Mouse (Mus musculus) cortical plate, adult 2 months (tissue): ENCODE data around the gene Tsfm.

Experiments used
- CTCF ChIP-seq: fragments of 200-500 bp; IDR thresholded peaks from 2 replicates; pipeline ENCODE4 v1.5.1; 2011; ENCODE audit warnings: mild to moderate bottlenecking, control low read depth, low read length; ENCODE audit not compliant: insufficient read depth; ENCODE audit errors: extremely low read depth
- POLR2A ChIP-seq: fragments of 200-500 bp; IDR thresholded peaks from 2 replicates; pipeline ENCODE4 v1.6.1; 2011; ENCODE audit warnings: mild to moderate bottlenecking, low read length, control low read depth; ENCODE audit not compliant: insufficient read depth; ENCODE audit errors: extremely low read depth

GRCm38 (mm10) chr10:126979121-126979635 lies 51.5 kb downstream of the Tsfm start:
- TF ChIP-seq CTCF (no peak), POLR2A (no peak)
